Mouse (Mus musculus): ENCODE data around the gene Nt5c2. TPM values are rescaled to one million over a fixed set of nuclear protein-coding genes. Genes with fewer than 3 reads are reported as not detected.

The Nt5c2 gene
- polyA plus RNA-seq, 1 experiment from 2014 or later = 142 TPM

DNA sequence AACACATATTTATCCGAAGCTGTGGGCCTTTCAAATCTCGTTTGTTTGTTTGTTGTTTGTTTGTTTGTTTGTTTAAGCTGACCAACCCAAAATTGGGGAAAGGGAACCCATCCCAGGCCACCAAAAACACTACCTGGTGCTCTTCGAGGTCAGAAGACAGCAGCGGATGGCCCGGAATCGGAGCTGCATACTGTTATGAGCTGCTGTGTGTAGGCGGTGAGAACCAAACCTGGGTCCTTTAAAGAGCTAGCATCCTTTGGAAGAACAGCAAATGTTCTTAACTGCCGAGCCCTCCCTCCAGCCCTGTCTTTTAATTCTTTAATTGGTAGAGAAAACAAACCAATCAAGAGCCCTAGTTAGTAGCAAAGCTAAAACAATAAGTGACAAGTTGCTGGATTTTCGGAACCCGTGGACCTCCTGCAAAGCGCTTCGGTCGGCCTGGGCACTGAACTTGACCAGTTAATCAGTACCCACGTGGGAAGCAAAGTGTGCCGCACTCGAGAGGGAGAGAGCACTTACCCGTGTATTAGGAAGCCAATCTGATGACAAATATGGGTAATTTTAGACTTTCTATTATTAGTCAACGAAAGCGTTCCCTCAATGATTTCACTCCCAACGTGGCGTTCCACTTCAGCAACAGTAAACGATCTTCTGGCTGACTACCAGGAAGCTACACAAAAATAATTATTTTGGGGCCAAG is 45.5 kb downstream of the Nt5c2 start:
- H3K9me3 ChIP-seq (replicated peaks; ENCODE audit: control insufficient read depth, low read length) = no peaks in the 10 kb centered on the region
- H3K36me3 ChIP-seq (ENCODE audit: control insufficient read depth, insufficient read depth) = no peaks in the 10 kb centered on the region
- WGBS = 40% methylated on average over 22 of the region's 22 CpGs
- peak; percentile 76 for ATAC-seq (replicated peaks; ENCODE audit: extremely low read depth, insufficient read depth, low FRiP score)
- H3K27me3 ChIP-seq (ENCODE audit: control insufficient read depth, insufficient read depth, low read length) = no peaks in the 10 kb centered on the region
- peak overlapping the region; percentile 92 for H3K27ac ChIP-seq (ENCODE audit: low read length)
- H3K4me3 ChIP-seq (ENCODE audit: low read length) = peak overlapping the region; percentile 8; the same call in 1 of the 2 replicates
- H3K4me2 ChIP-seq (ENCODE audit: low read depth, low read length) = peak overlapping the region; percentile 36
- H3K9ac ChIP-seq (ENCODE audit: low read length) = peak overlapping the region; percentile 37
- peaks cover 31% of the 10 kb centered on the region for H3K4me1 ChIP-seq (ENCODE audit: control insufficient read depth, insufficient read depth, low read length)

DNA sequence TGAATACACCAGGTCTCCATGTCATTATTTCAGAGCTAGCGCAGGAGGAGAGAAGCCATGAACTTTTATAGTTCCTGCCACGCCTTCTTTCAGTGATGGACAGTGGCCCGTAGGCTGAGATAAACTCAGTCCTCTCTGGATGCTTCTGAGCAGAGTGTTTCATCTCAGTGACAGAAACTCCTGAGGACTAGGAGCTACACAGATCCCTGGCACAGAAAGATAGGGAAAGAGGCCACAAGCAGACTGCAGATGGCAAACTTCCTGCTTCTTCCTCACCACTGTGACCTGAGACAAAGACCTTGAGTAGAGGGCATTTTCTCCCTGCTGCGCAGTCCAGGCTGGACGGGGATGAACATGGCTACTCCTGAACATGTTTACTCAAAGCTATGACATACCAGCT is 46.1 kb downstream of the Nt5c2 start:
- Histone ChIP-seq H3K4me3 (ENCODE audit: low read length) (no peak overlapping the region), H3K4me2 (ENCODE audit: low read depth, low read length) (no peak overlapping the region; the same call in 1 of the 2 replicates), H3K27me3 (ENCODE audit: control insufficient read depth, insufficient read depth, low read length) (no peaks in the 10 kb centered on the region), H3K9me3 (replicated peaks; ENCODE audit: control insufficient read depth, low read length) (no peaks in the 10 kb centered on the region), H3K27ac (ENCODE audit: low read length) (peak overlapping the region; percentile 92), H3K36me3 (ENCODE audit: control insufficient read depth, insufficient read depth) (no peaks in the 10 kb centered on the region), H3K4me1 (ENCODE audit: control insufficient read depth, insufficient read depth, low read length) (peaks cover 31% of the 10 kb centered on the region), H3K9ac (ENCODE audit: low read length) (no peak overlapping the region; the same call in 1 of the 2 replicates)
- peak; percentile 18 for ATAC-seq (replicated peaks; ENCODE audit: extremely low read depth, insufficient read depth, low FRiP score)
- WGBS = 66% methylated on average over 5 of the region's 5 CpGs

DNA sequence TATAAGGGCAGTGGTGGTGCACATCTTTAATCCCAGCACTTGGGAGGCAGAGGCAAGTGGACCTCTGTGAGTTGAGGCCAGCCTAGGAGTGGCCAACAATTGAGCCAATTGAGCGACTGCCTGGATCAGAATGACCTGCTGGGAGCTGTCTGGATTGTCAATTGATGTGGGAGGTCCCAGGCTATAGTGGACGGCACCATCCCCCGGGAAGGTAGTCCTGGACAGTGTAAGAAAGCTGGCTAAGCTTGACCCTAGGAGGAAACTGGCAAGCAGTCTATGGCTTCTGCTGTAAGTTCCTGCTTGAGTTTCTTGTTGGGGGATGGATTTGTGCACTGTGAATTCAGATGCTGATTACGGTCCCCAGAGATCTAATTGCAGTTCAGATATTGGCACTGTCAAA is 47.1 kb downstream of the Nt5c2 start:
- Histone ChIP-seq H3K27ac (ENCODE audit: low read length) (no peak overlapping the region), H3K4me3 (ENCODE audit: low read length) (no peak overlapping the region), H3K27me3 (ENCODE audit: control insufficient read depth, insufficient read depth, low read length) (no peaks in the 10 kb centered on the region), H3K4me2 (ENCODE audit: low read depth, low read length) (no peak overlapping the region), H3K4me1 (ENCODE audit: control insufficient read depth, insufficient read depth, low read length) (peaks cover 33% of the 10 kb centered on the region), H3K36me3 (ENCODE audit: control insufficient read depth, insufficient read depth) (no peaks in the 10 kb centered on the region), H3K9ac (ENCODE audit: low read length) (no peak overlapping the region), H3K9me3 (replicated peaks; ENCODE audit: control insufficient read depth, low read length) (no peaks in the 10 kb centered on the region)
- ATAC-seq (replicated peaks; ENCODE audit: extremely low read depth, insufficient read depth, low FRiP score) = no peak
- WGBS = 56% methylated on average over 4 of the region's 4 CpGs

DNA sequence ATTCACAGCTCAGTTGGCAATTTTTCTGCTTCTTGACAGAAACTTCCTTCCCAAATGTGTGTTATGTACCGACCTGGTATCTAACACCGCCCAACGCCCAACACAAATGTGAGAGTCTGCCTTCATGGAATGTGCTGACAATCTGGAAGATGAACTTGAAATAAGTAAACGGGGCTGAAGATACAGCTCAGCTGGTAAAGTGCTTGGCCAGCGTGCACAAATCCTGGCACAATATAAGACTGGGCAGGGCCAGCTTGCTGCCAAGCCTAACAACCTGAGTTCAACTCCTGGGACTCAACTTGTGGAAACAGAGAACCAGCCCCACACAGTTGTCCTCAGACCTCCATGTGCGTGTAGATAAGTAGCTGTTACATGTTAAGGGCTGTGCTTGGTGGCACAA is 48.6 kb downstream of the Nt5c2 start:
- no peaks in the 10 kb centered on the region for H3K27me3 ChIP-seq (ENCODE audit: control insufficient read depth, insufficient read depth, low read length)
- no peak overlapping the region for H3K4me2 ChIP-seq (ENCODE audit: low read depth, low read length)
- WGBS = 86% methylated on average over 6 of the region's 6 CpGs
- no peaks in the 10 kb centered on the region for H3K36me3 ChIP-seq (ENCODE audit: control insufficient read depth, insufficient read depth)
- peaks cover 25% of the 10 kb centered on the region for H3K4me1 ChIP-seq (ENCODE audit: control insufficient read depth, insufficient read depth, low read length)
- ATAC-seq (replicated peaks; ENCODE audit: extremely low read depth, insufficient read depth, low FRiP score) = no peak
- H3K9ac ChIP-seq (ENCODE audit: low read length) = no peak overlapping the region
- H3K4me3 ChIP-seq (ENCODE audit: low read length) = no peak overlapping the region
- H3K9me3 ChIP-seq (replicated peaks; ENCODE audit: control insufficient read depth, low read length) = no peaks in the 10 kb centered on the region
- H3K27ac ChIP-seq (ENCODE audit: low read length) = no peak overlapping the region

DNA sequence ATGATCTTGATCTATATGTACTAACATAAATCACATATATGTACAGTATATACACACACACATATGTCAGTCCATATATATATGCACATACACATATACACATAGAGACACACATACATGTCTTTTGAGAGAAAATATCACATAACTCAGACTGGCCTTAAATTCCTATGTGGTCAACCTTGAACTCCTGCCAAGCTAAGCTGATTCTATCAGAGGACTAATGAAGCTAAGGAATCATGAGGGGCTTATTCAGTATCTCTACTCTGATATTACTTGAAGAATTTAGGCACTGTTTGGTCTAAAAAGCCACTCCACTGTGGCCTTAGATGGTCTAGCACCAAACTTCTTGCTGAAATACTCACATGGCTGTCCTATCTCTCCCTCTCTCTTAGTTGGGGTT is 49.5 kb downstream of the Nt5c2 start:
- Histone ChIP-seq H3K9me3 (replicated peaks; ENCODE audit: control insufficient read depth, low read length) (no peaks in the 10 kb centered on the region), H3K4me3 (ENCODE audit: low read length) (no peak overlapping the region), H3K27me3 (ENCODE audit: control insufficient read depth, insufficient read depth, low read length) (no peaks in the 10 kb centered on the region), H3K4me2 (ENCODE audit: low read depth, low read length) (no peak overlapping the region), H3K4me1 (ENCODE audit: control insufficient read depth, insufficient read depth, low read length) (peaks cover 27% of the 10 kb centered on the region), H3K9ac (ENCODE audit: low read length) (no peak overlapping the region), H3K36me3 (ENCODE audit: control insufficient read depth, insufficient read depth) (no peaks in the 10 kb centered on the region), H3K27ac (ENCODE audit: low read length) (no peak overlapping the region)
- ATAC-seq (replicated peaks; ENCODE audit: extremely low read depth, insufficient read depth, low FRiP score) = no peak

DNA sequence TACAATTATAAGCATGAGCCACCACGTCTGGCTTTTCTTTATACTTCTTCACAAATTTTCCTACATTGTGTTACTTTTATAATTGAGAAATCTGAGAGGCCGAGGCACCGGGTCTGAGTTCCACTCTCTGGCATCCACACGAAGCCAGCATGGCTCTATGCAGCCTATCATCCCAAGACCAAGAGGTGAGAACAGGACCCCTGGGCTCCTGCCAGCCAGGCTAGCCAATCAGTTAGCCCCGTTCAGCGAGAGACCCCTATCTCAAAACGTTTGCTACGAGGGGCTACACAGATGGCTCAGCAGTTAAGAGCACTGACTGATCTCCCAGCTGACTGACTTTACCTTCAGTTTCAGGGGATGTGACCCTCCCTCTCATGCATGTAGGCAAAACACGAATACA is 50.6 kb downstream of the Nt5c2 start:
- ATAC-seq (replicated peaks; ENCODE audit: extremely low read depth, insufficient read depth, low FRiP score) = no peak
- Histone ChIP-seq H3K4me2 (ENCODE audit: low read depth, low read length) (no peak overlapping the region), H3K27ac (ENCODE audit: low read length) (no peak overlapping the region), H3K9me3 (replicated peaks; ENCODE audit: control insufficient read depth, low read length) (no peaks in the 10 kb centered on the region), H3K4me1 (ENCODE audit: control insufficient read depth, insufficient read depth, low read length) (peaks cover 32% of the 10 kb centered on the region), H3K9ac (ENCODE audit: low read length) (no peak overlapping the region), H3K36me3 (ENCODE audit: control insufficient read depth, insufficient read depth) (no peaks in the 10 kb centered on the region), H3K27me3 (ENCODE audit: control insufficient read depth, insufficient read depth, low read length) (no peaks in the 10 kb centered on the region), H3K4me3 (ENCODE audit: low read length) (no peak overlapping the region)
- 35% methylated on average over 9 of the region's 9 CpGs for WGBS

DNA sequence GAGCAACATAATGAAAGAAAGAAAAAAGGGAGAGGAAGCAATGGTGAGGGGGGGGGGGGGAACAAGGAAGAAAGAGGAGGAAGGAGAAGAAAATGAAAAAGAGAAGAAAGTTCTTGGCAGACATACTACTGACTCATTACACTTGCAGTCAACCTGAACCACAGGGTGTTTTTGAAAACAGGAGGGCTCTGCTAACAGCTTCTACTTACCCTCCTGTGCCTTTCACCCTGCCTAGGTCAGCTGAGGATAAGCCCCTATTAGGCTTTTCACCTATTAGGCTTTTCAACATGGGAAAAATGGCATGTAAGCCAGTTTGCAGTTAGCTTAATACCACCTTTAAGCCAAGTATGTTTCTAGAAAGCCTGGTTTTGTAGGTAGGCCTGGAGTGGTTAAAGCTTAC is 51.5 kb downstream of the Nt5c2 start:
- H3K4me2 ChIP-seq (ENCODE audit: low read depth, low read length) = no peak overlapping the region
- H3K27me3 ChIP-seq (ENCODE audit: control insufficient read depth, insufficient read depth, low read length) = no peaks in the 10 kb centered on the region
- no peak overlapping the region for H3K27ac ChIP-seq (ENCODE audit: low read length)

DNA sequence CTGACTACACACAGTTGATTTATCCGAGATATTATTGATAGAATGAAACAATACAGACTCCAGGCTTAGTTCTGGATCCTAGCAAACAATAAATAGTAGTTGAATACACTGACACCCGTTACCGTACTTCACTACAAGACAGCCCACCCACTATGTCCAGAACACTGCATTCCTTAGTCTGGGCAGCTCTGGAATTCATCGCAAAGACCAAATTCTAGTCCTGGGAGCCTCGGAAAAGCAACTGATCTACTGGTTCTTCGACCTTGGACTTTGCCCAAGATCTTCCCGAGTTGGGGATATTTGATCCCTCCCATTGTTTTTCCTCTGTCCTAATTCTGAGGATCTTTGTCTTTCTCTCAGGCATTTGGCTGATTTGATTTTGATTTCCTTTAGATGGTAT is 52.1 kb downstream of the Nt5c2 start:
- WGBS = 20% methylated on average over 7 of the region's 7 CpGs
- peak overlapping the region; percentile 59 for H3K4me2 ChIP-seq (ENCODE audit: low read depth, low read length)
- peak overlapping the region; percentile 97; the same call in 1 of the 2 replicates for H3K9ac ChIP-seq (ENCODE audit: low read length)
- peak overlapping the region; percentile 97 for H3K27ac ChIP-seq (ENCODE audit: low read length)
- no peaks in the 10 kb centered on the region for H3K27me3 ChIP-seq (ENCODE audit: control insufficient read depth, insufficient read depth, low read length)
- no peaks in the 10 kb centered on the region for H3K36me3 ChIP-seq (ENCODE audit: control insufficient read depth, insufficient read depth)
- peaks cover 35% of the 10 kb centered on the region for H3K4me1 ChIP-seq (ENCODE audit: control insufficient read depth, insufficient read depth, low read length)
- H3K9me3 ChIP-seq (replicated peaks; ENCODE audit: control insufficient read depth, low read length) = no peaks in the 10 kb centered on the region
- no peak for ATAC-seq (replicated peaks; ENCODE audit: extremely low read depth, insufficient read depth, low FRiP score)
- peak overlapping the region; percentile 89 for H3K4me3 ChIP-seq (ENCODE audit: low read length)

More for the DNA sequence above, 51.5 kb downstream of the Nt5c2 start:
- no peak overlapping the region for H3K4me3 ChIP-seq (ENCODE audit: low read length)
- H3K4me1 ChIP-seq (ENCODE audit: control insufficient read depth, insufficient read depth, low read length) = peaks cover 31% of the 10 kb centered on the region
- H3K9ac ChIP-seq (ENCODE audit: low read length) = no peak overlapping the region
- no peaks in the 10 kb centered on the region for H3K36me3 ChIP-seq (ENCODE audit: control insufficient read depth, insufficient read depth)
- no peaks in the 10 kb centered on the region for H3K9me3 ChIP-seq (replicated peaks; ENCODE audit: control insufficient read depth, low read length)
- no peak for ATAC-seq (replicated peaks; ENCODE audit: extremely low read depth, insufficient read depth, low FRiP score)

DNA sequence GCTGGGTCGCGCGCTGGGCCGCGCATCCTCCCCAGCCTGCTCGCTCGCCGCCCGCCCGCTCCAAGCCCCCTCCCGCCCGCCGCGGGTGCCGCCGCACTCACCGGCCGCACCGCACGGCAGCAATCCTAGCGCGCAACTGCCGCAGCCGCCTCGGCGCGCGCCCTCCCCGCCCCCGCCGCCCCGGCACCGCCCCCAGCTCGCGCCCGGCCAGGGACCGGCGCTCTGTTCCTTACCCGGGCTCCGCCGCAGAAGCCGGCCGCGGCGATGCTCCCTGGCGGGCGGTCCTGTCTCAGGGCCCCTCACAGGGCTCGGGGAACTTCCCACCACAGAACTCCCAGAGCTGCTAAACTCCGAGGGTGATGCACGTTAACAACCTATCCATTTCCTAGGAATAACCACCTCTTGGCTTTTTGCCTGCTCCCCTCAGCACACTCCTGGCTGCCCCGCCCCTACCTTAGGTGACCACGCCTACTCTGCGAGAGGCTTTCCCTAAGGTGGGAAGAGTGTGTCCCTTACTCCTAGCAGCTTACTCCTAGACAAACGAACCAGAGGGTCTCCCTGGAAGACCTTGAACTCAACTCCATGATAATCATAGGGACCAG is 52.7 kb downstream of the Nt5c2 start:
- Histone ChIP-seq H3K27me3 (ENCODE audit: control insufficient read depth, insufficient read depth, low read length) (no peaks in the 10 kb centered on the region), H3K4me1 (ENCODE audit: control insufficient read depth, insufficient read depth, low read length) (peaks cover 35% of the 10 kb centered on the region), H3K4me2 (ENCODE audit: low read depth, low read length) (peak overlapping the region; percentile 75), H3K9me3 (replicated peaks; ENCODE audit: control insufficient read depth, low read length) (no peaks in the 10 kb centered on the region), H3K4me3 (ENCODE audit: low read length) (peak overlapping the region; percentile 89), H3K27ac (ENCODE audit: low read length) (peak overlapping the region; percentile 97), H3K9ac (ENCODE audit: low read length) (peak overlapping the region; percentile 97), H3K36me3 (ENCODE audit: control insufficient read depth, insufficient read depth) (no peaks in the 10 kb centered on the region)
- peak; percentile 90 for ATAC-seq (replicated peaks; ENCODE audit: extremely low read depth, insufficient read depth, low FRiP score)
- 0% methylated on average over 31 of the region's 54 CpGs for WGBS
